Mouse (Mus musculus) kidney, adult 18-20 months (tissue): ENCODE measurements at regions not wholly inside any gene's neighbourhood (a gene's known extent, or its start where the extent isn't known, plus 50 kb on each side); places are given as distances from the start of the nearest gene placed in this dataset.
"Not testable (repeated sequence)": the region's sequence is repeated elsewhere in the genome, so short reads cannot be mapped to it uniquely, and the experiment has no call there.

Experiments used
- DNase-seq: peaks from one replicate; pipeline ENCODE4 v3.0.0; 2021

- DNase-seq: no peak
Observed at GRCm38 (mm10) chr15:11463341-11463740, 63.9 kb upstream of the Tars start.

- not testable (repeated sequence) for DNase-seq
Observed at GRCm38 (mm10) chr15:11461575-11461974, 62.1 kb upstream of the Tars start.

- no peak for DNase-seq
Observed at GRCm38 (mm10) chr15:11459306-11459705, 59.8 kb upstream of the Tars start.

GRCm38 (mm10) chr15:11457278-11457677, 57.8 kb upstream of the Tars start:
- DNase-seq: no peak

GRCm38 (mm10) chr15:11455982-11456381, 56.5 kb upstream of the Tars start:
- no peak for DNase-seq

- DNase-seq: no peak
Observed at GRCm38 (mm10) chr15:11455366-11455785, 55.9 kb upstream of the Tars start.

- DNase-seq: no peak
Observed at GRCm38 (mm10) chr15:11453997-11454396, 54.5 kb upstream of the Tars start.

- no peak for DNase-seq
Observed at GRCm38 (mm10) chr15:11451635-11452034, 52.2 kb upstream of the Tars start.
